Mouse (Mus musculus): ENCODE measurements at regions not wholly inside any gene's neighbourhood (a gene's known extent, or its start where the extent isn't known, plus 50 kb on each side); places are given as distances from the start of the nearest gene placed in this dataset.
A peak's percentile ranks its signal among the peaks of the same experiment; 100 is the strongest.

DNA sequence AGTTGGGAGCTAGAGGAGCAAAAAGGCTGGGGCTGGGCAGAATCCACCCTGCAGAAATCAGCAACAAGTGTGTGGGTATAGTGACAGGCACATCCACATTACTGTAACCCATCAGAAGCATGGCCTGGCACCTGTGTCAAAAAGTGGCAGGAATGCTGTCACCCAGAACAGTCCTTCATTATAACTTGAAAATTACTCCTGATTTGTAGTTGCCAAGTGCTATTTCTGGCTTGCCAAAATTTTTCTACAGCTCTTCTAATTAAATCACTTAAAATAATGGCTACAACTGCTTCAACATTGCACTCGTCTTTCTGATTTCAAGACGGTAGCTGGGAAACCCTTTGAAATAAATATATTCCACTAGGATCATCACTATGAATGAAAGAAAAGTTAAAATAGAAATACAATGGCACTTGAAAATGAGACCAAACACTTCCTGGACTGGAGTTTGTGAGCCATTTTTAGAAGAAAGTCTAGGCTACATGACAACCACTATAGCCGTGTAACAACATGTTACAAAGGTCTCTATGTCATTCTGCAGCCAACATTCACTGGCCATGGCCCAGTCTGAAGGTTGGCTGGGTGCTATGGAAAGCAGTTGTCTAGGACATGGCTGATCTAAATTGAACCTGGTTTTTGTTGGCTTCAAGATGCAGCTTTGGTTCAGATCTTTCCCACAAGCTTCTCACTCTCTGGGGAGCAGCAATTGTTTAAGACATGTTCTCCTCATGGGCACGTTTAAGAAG lies 190.6 kb upstream of the Tapt1 start:
- TF ChIP-seq CTCF (IDR thresholded peaks at IDR 0.05) = no peak

DNA sequence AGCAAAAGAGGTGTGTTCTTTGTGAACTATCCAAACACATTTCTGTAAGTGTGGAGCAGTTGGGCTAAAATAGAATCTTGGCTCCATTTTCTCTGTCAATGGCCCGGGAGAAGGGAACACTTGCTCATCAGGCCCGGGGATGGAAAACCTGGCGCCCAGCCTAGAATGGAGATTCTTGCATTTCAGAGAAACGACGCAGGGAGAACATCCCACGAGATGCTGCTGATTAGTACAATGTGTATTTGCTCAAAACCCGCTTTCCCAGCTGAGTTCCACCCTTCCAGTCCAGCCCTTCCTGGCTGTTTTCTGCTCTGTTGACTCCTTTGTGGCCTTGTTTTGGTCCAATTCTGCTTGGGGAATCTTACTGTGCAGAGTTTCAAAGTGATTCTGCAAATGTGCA lies 188.0 kb upstream of the Tapt1 start:
- peak; percentile 91 for DNase-seq
- no peak for TF ChIP-seq CTCF (IDR thresholded peaks at IDR 0.05)
- Histone ChIP-seq H3K4me3 (no peak overlapping the region), H3K27ac (peak overlapping the region; percentile 64)
- intact Hi-C loops (cut with DNase I) = no loop called here

More for the DNA sequence above, 190.6 kb upstream of the Tapt1 start:
- intact Hi-C loops (cut with DNase I) = no loop called here
- Histone ChIP-seq H3K4me3 (no peak overlapping the region), H3K27ac (no peak overlapping the region)
- no peak for DNase-seq

DNA sequence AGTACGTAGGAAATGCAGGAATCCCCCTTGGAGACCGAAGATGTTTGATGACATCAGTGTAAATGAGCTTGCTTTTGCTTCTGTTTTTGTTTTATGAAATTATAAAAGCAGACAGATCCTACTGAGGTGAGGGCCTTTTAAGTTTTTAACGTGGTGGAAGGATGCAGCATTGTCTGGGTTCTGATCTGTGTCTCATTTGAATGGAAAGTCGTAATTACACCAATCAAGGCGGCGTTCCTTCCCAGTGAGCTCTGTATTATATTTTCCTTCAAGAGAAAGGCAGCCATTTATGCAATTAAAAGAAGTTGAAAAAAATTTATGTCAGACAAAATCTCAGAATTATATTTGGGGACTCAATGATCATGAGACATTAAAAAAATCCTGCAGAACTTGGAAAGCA lies 176.9 kb upstream of the Tapt1 start:
- TF ChIP-seq CTCF (IDR thresholded peaks at IDR 0.05) = no peak
- no peak overlapping the region for H3K27ac ChIP-seq
- intact Hi-C loops (cut with DNase I) = no loop called here
- no peak overlapping the region for H3K4me3 ChIP-seq
- DNase-seq = no peak

DNA sequence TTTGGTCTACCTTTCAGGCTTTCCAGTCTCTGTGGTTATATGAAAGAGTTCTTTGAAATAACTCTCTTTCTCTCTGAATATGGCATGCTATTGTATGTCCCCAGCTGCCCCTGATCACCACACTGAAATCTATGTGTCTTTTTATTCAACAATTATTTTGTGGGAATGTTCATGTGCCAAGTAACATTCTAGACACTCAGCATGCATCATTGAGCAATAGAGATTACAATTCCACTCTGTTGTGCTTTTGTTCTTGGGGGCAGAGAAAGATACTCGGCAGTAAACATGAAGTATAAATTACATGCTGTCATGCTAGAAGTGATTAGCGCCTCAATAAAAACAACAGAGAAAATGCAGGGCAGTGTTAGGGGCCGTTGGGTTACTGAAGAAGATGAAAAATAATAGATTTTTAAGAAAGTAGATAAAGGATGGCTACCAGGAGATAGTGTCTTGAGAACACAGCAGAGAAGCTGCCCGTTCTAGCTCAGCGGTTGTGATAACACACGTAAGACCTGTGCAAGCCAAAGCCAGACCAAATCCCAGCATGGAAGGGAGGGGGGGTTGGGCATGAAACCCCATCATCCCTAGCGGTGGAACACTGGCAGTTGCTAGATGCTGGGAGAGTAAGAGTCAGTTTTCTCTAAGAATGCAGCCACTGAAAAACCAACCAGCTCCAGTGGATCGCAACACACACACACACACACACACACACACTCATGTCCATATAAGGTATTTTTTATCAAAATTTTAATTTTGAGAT lies 174.3 kb upstream of the Tapt1 start:
- TF ChIP-seq CTCF (IDR thresholded peaks at IDR 0.05) = no peak
- Histone ChIP-seq H3K4me3 (no peak overlapping the region), H3K27ac (no peak overlapping the region)
- intact Hi-C loops (cut with DNase I) = no loop called here
- no peak for DNase-seq

DNA sequence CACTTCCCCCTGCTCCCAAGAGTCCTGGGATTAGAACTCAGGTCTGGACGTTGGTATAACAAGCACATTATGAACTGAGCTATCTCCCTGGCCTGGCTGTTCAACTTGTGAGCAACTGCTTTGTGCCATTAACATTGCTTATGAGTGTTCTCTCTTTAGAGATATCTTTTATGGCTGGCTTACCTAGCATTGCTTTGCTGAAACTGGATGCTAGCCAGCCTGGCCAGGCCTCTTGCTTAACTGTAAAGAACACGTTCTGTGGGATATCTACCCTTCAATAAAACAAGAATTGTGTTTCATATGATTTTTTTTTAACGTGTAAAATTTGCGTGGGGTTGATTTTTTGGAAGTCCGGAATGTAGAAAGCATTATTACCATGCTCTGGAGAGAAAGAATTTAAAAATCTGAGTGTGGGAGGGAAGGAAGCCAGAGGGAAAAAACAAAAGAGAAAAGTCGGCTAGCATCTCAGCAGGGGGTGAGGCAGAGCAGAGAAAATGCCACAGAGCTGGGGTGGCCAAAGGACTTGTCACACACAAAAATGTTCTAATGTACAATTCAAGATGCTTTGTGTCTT lies 160.9 kb upstream of the Tapt1 start:
- intact Hi-C loops (cut with DNase I) = no loop called here
- no peak for DNase-seq
- H3K4me3 ChIP-seq = no peak overlapping the region
- H3K27ac ChIP-seq = peak overlapping the region; percentile 20; the same call in 1 of the 2 replicates
- TF ChIP-seq CTCF (IDR thresholded peaks at IDR 0.05) = no peak

DNA sequence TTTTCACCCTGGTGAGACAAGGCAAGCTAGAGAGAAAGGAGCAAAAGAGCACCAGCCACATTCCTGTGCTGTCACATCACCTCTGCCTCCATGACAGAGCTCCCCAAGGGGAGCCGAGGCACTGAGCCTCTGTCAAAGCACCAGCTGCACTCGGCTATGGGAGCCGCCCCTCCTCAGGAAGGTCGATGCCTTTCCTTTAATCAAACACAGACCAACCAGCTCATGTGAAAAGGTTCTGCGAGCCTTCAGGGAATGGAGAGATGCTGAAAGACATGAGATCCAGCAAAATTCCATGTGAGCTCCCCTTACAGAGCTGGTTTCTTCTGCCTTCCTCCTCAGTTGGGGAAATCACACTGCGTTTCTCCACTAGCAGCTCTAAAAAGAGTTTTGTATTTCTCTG lies 159.8 kb upstream of the Tapt1 start:
- TF ChIP-seq CTCF (IDR thresholded peaks at IDR 0.05) = no peak
- intact Hi-C loops (cut with DNase I) = no loop called here
- DNase-seq = peak; percentile 30
- H3K27ac ChIP-seq = no peak overlapping the region; the same call in 1 of the 2 replicates
- no peak overlapping the region for H3K4me3 ChIP-seq

DNA sequence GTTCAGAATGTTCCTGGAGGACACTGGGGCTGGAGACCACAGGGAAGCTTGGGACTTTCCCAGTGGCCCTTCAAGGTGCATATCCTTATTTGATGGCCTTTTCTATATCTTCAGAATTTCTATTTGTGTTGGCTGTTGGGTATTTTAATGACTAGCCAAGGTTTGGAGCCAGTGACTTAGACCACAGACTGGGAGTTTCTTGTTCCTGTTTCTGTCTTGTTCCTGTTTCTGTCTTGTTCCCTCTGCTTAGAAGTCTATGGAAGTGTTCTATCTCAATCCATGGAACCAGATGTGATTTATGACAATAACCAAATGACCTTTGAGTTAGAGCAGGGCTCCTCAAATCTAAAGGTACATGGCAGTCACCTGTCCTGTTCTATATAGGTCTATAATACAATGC lies 156.6 kb upstream of the Tapt1 start:
- intact Hi-C loops (cut with DNase I) = no loop called here
- Histone ChIP-seq H3K27ac (no peak overlapping the region), H3K4me3 (no peak overlapping the region)
- no peak for DNase-seq
- TF ChIP-seq CTCF (IDR thresholded peaks at IDR 0.05) = no peak

DNA sequence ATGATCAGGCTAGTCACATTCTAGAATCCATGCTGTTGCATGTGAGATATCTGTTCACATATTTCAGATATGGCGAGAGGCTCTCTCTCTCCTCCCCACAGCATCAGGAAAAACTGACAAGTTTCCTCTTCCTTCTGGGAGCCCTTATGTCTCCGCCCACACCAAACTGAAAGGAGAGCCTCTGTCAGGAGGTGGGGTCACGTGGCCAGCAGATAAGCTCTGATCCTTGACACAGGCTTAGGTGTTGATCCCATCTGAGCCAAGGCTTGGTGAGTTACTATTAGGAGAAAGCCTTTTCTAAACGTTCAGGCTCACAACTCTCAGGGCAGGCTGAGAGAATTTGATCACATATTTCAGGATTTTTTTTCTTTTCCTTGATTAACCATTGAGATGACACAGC lies 143.6 kb upstream of the Tapt1 start:
- H3K27ac ChIP-seq = no peak overlapping the region
- TF ChIP-seq CTCF (IDR thresholded peaks at IDR 0.05) = no peak
- no peak overlapping the region for H3K4me3 ChIP-seq
- intact Hi-C loops (cut with DNase I) = no loop called here
- no peak for DNase-seq

DNA sequence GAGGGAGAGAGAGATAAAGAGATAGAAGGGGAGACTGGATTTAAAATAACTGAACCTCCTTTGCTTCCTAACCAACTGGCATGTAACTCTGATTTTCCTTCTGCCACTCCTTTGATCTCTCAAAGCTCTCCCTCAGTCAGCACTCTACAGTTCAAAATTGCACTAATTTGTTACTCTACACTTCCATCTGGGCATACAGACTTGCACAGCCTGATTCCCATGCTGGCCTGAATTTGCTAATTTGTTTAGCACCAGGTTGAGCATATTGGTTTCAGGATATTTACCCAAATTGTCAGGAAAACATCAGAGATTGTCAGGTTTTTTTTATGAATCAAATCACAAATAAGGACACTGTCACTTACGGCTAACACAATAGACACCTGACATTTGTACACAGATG lies 125.9 kb upstream of the Tapt1 start:
- no peak for DNase-seq
- no peak for TF ChIP-seq CTCF (IDR thresholded peaks at IDR 0.05)
- intact Hi-C loops (cut with DNase I) = no loop called here
- Histone ChIP-seq H3K4me3 (no peak overlapping the region), H3K27ac (no peak overlapping the region)

DNA sequence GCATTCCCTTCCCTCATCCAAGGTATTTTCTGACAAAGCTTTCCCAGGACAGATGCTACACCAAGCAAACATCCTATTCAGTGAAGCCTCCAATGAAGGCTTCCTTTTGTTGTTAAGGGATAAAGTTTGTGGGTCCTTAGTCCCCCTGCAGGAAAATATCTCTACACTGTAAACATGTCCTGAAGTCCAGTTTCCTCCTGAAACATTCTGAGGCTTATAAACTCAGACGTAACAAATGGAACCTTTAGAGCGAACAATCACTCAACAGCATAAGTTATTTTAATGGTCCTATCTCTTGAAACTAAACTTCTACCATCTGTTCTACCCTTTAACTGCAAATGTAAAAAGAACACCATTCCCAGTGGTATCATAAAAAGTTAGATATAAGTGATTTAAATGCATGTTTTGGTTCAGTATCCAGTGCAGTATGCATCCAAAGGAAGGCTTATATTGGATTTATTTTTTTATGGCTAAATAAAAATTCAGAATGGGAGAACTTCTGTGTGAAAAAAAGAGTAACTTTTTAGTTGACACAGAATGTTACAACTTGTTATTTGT lies 115.1 kb upstream of the Tapt1 start:
- intact Hi-C loops (cut with DNase I) = no loop called here
- TF ChIP-seq CTCF (IDR thresholded peaks at IDR 0.05) = no peak
- H3K27ac ChIP-seq = no peak overlapping the region
- no peak for DNase-seq
- no peak overlapping the region for H3K4me3 ChIP-seq

DNA sequence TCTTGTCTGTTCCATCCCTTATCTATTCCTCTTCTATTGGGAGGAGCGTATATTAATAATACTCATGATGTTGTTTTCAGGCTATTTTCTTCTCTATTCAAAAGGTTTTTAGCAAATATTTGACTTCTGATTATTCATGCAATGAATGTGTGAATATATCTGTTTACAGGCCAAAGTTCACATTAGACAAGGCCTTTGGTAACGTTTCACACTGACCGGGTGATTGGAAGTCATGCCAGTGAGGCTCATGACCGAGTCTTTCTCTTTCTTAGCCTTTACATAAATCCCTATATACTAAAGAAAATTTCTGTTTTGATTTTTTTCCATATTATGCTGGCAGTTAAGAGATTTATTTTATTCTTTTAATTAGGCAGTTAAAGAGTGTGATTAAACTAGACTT lies 112.2 kb upstream of the Tapt1 start:
- intact Hi-C loops (cut with DNase I) = no loop called here
- no peak for TF ChIP-seq CTCF (IDR thresholded peaks at IDR 0.05)
- no peak overlapping the region for H3K27ac ChIP-seq
- H3K4me3 ChIP-seq = no peak overlapping the region
- DNase-seq = no peak

DNA sequence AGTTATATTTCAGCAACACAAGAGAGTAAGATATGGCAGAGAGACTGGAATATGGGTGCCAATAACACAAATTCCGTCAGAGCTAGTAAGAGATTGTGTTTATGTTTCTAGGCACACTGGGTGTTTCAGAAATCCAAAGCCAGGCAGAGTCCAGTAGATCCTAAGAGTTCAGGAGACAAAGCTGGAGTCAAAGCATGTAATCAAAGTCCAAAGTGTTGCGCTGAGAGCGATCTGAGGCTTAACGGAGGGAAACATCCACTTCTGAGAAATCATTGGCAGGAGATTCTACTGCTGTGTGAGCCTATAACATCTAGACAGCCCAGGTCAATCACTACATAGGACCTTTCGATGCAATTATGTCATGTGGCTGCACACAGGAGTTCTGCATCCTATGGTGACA lies 109.3 kb upstream of the Tapt1 start:
- no peak for TF ChIP-seq CTCF (IDR thresholded peaks at IDR 0.05)
- H3K27ac ChIP-seq = no peak overlapping the region
- H3K4me3 ChIP-seq = no peak overlapping the region
- DNase-seq = no peak
- intact Hi-C loops (cut with DNase I) = no loop called here

DNA sequence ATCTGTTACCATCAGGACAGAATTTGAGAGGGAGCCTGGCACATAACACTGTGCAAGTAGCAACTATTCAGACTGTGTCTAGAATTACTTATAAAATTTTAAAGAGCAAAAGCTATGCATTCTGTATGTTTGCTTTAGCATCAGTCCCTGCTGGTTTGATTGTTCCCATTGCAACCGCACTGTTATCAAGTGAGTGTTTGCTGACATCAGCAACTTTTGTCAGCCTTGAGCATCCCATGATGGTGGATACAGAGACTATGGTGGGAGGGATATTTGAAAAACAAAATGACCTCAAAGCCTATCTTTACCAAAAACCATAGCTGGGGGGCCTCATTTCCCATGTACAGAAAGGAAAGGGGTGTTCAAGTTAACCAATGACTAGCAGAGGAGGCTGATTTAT lies 93.2 kb upstream of the Tapt1 start:
- intact Hi-C loops (cut with DNase I) = no loop called here
- no peak for DNase-seq
- TF ChIP-seq CTCF (IDR thresholded peaks at IDR 0.05) = no peak
- Histone ChIP-seq H3K27ac (no peak overlapping the region), H3K4me3 (no peak overlapping the region)
